Mouse (Mus musculus) intestine, embryonic 14.5 days (tissue): Measurements from ENCODE around the gene 5830473C10Rik. TPM values are rescaled to one million over a fixed set of nuclear protein-coding genes. Genes with fewer than 3 reads are reported as not detected.

Experiments
- ATAC-seq: fragments of 200-750 bp; cut with Nextera tagmentation; replicated peaks from 2 replicates; pipeline ENCODE4 v1.8.0; 2017; ENCODE audit warnings: low read depth, moderate number of reproducible peaks, moderate TSS enrichment, moderate library complexity; ENCODE audit not compliant: low FRiP score, low TSS enrichment
- DNase-seq: peaks from one replicate; pipeline ENCODE4 v3.0.0-alpha.2; 2018; ENCODE audit warnings: low spot score
- H3K27ac ChIP-seq: fragments of 300-500 bp; sonication (generic); 2 replicates; pipeline ENCODE4 v1.5.1; 2014; ENCODE audit warnings: low read depth, mild to moderate bottlenecking, control low read depth
- H3K27me3 ChIP-seq: fragments of 300-500 bp; sonication (generic); replicated peaks from 2 replicates; pipeline ENCODE4 v1.6.1; 2014; ENCODE audit warnings: low read length, control low read depth; ENCODE audit not compliant: control insufficient read depth, insufficient read depth
- H3K36me3 ChIP-seq: fragments of 300-500 bp; sonication (generic); 2 replicates; pipeline ENCODE4 v1.6.1; 2014; ENCODE audit warnings: low read length, control low read depth; ENCODE audit not compliant: control insufficient read depth, insufficient read depth
- H3K4me1 ChIP-seq: fragments of 300-500 bp; sonication (generic); replicated peaks from 2 replicates; pipeline ENCODE4 v1.6.1; 2014; ENCODE audit warnings: low read length, control low read depth, mixed read lengths; ENCODE audit not compliant: control insufficient read depth, insufficient read depth
- H3K4me2 ChIP-seq: fragments of 300-500 bp; sonication (generic); 2 replicates; pipeline ENCODE4 v1.6.1; 2014; ENCODE audit warnings: low read length
- H3K4me3 ChIP-seq: fragments of 300-500 bp; sonication (generic); 2 replicates; pipeline ENCODE4 v1.5.1; 2014; ENCODE audit warnings: low read depth, low read length, control low read depth, mixed read lengths
- H3K9ac ChIP-seq: fragments of 300-500 bp; sonication (generic); 2 replicates; pipeline ENCODE4 v1.6.1; 2014; ENCODE audit warnings: mild to moderate bottlenecking, low read length
- H3K9me3 ChIP-seq: fragments of 300-500 bp; sonication (generic); 2 replicates; pipeline ENCODE4 v1.6.1; 2016; ENCODE audit warnings: low read length, control low read depth; ENCODE audit not compliant: control insufficient read depth
- WGBS: fragments of 180-500 bp; shearing (Covaris S2); extraction: QIAGEN DNeasy Blood & Tissue Kit; methylation state at CpG from one replicate; pipeline ENCODE4 v1.1.7; 2014; 5-methylcytosine and 5-hydroxymethylcytosine counted together
- polyA plus RNA-seq: library from polyadenylated mRNA; unstranded; fragments of >200 nt; fragmentation: Nextera tagmentation; extraction: Ambion mirVana; gene quantifications from 2 replicates; pipeline ENCODE4 v1.2.1, GENCODE M21; 2014

Gene 5830473C10Rik
- polyA plus RNA-seq, 1 experiment from 2014 or later = 0.18 TPM

- Histone ChIP-seq H3K9ac (no peak overlapping the region), H3K4me3 (no peak overlapping the region), H3K27me3 (no peaks in the 10 kb centered on the region), H3K36me3 (no peaks in the 10 kb centered on the region), H3K9me3 (no peaks in the 10 kb centered on the region), H3K4me1 (no peaks in the 10 kb centered on the region), H3K27ac (no peak overlapping the region), H3K4me2 (no peak overlapping the region)
- 78% methylated on average over 5 of the region's 5 CpGs for WGBS
- DNase-seq (no peak), ATAC-seq (no peak)
Observed at GRCm38 (mm10) chr5:90586511-90586910, 25.6 kb downstream of the 5830473C10Rik start.

GRCm38 (mm10) chr5:90588104-90588503 lies 27.2 kb downstream of the 5830473C10Rik start:
- Histone ChIP-seq H3K27me3 (no peaks in the 10 kb centered on the region), H3K27ac (no peak overlapping the region), H3K4me2 (no peak overlapping the region), H3K4me1 (no peaks in the 10 kb centered on the region), H3K9ac (no peak overlapping the region), H3K9me3 (no peaks in the 10 kb centered on the region), H3K4me3 (no peak overlapping the region), H3K36me3 (no peaks in the 10 kb centered on the region)
- no peak for ATAC-seq
- 93% methylated on average over 5 of the region's 5 CpGs for WGBS
- DNase-seq = no peak

- Histone ChIP-seq H3K4me2 (peak overlapping the region; percentile 70), H3K9me3 (no peaks in the 10 kb centered on the region), H3K27me3 (no peaks in the 10 kb centered on the region), H3K36me3 (no peaks in the 10 kb centered on the region), H3K4me1 (no peaks in the 10 kb centered on the region), H3K4me3 (peak overlapping the region; percentile 33), H3K27ac (no peak overlapping the region), H3K9ac (0 out of 2 replicates have a peak overlapping the region, but pooled peaks have one; percentile 37)
- ATAC-seq = peak; percentile 53; the same call in 1 of the 2 replicates
- WGBS = 25% methylated on average over 25 of the region's 25 CpGs
- DNase-seq = peak; percentile 85
Observed at GRCm38 (mm10) chr5:90588708-90589595, 28.0 kb downstream of the 5830473C10Rik start.

GRCm38 (mm10) chr5:90590676-90591075 lies 29.8 kb downstream of the 5830473C10Rik start:
- Histone ChIP-seq H3K4me1 (no peaks in the 10 kb centered on the region), H3K4me3 (no peak overlapping the region), H3K9me3 (no peaks in the 10 kb centered on the region), H3K27me3 (no peaks in the 10 kb centered on the region), H3K27ac (no peak overlapping the region), H3K9ac (no peak overlapping the region), H3K4me2 (no peak overlapping the region), H3K36me3 (no peaks in the 10 kb centered on the region)
- 90% methylated on average over 10 of the region's 10 CpGs for WGBS
- DNase-seq (no peak), ATAC-seq (no peak)

- H3K27me3 ChIP-seq = no peaks in the 10 kb centered on the region
- DNase-seq (no peak), ATAC-seq (no peak)
- H3K36me3 ChIP-seq = no peaks in the 10 kb centered on the region
- H3K4me3 ChIP-seq = no peak overlapping the region
- H3K9me3 ChIP-seq = no peaks in the 10 kb centered on the region
- no peak overlapping the region for H3K27ac ChIP-seq
- H3K9ac ChIP-seq = no peak overlapping the region
- no peaks in the 10 kb centered on the region for H3K4me1 ChIP-seq
- WGBS = 72% methylated on average over 6 of the region's 6 CpGs
- H3K4me2 ChIP-seq = no peak overlapping the region
Observed at GRCm38 (mm10) chr5:90591936-90592335, 31.0 kb downstream of the 5830473C10Rik start.

GRCm38 (mm10) chr5:90594945-90595344 lies 34.0 kb downstream of the 5830473C10Rik start:
- no peak for DNase-seq
- H3K4me1 ChIP-seq = no peaks in the 10 kb centered on the region
- 77% methylated on average over 13 of the region's 13 CpGs for WGBS
- no peak for ATAC-seq
- H3K36me3 ChIP-seq = no peaks in the 10 kb centered on the region
- no peak overlapping the region for H3K27ac ChIP-seq
- no peak overlapping the region for H3K9ac ChIP-seq
- no peaks in the 10 kb centered on the region for H3K9me3 ChIP-seq
- no peak overlapping the region for H3K4me2 ChIP-seq
- H3K4me3 ChIP-seq = no peak overlapping the region
- H3K27me3 ChIP-seq = no peaks in the 10 kb centered on the region

- Histone ChIP-seq H3K4me2 (no peak overlapping the region), H3K4me1 (no peaks in the 10 kb centered on the region), H3K9ac (no peak overlapping the region), H3K4me3 (no peak overlapping the region), H3K36me3 (no peaks in the 10 kb centered on the region), H3K27me3 (no peaks in the 10 kb centered on the region), H3K9me3 (no peaks in the 10 kb centered on the region), H3K27ac (no peak overlapping the region)
- WGBS = 84% methylated on average over 6 of the region's 6 CpGs
- DNase-seq = no peak
- ATAC-seq = no peak
Observed at GRCm38 (mm10) chr5:90596155-90596554, 35.2 kb downstream of the 5830473C10Rik start.

- Histone ChIP-seq H3K9me3 (no peaks in the 10 kb centered on the region), H3K36me3 (no peaks in the 10 kb centered on the region), H3K4me1 (peaks cover 7% of the 10 kb centered on the region; the same call in 1 of the 2 replicates), H3K27me3 (no peaks in the 10 kb centered on the region), H3K4me3 (no peak overlapping the region), H3K4me2 (no peak overlapping the region), H3K27ac (no peak overlapping the region), H3K9ac (no peak overlapping the region)
- peak; percentile 70 for DNase-seq
- 23% methylated on average over 6 of the region's 6 CpGs for WGBS
- no peak for ATAC-seq
Observed at GRCm38 (mm10) chr5:90601469-90601868, 40.6 kb downstream of the 5830473C10Rik start.
